Mouse (Mus musculus): ENCODE data around the gene Gps2. TPM values are rescaled to one million over a fixed set of nuclear protein-coding genes. Genes with fewer than 3 reads are reported as not detected.

Gps2 gene
- total and polyA plus RNA-seq, 3 experiments = 25.0 to 73.6 (median 29.4) TPM

DNA sequence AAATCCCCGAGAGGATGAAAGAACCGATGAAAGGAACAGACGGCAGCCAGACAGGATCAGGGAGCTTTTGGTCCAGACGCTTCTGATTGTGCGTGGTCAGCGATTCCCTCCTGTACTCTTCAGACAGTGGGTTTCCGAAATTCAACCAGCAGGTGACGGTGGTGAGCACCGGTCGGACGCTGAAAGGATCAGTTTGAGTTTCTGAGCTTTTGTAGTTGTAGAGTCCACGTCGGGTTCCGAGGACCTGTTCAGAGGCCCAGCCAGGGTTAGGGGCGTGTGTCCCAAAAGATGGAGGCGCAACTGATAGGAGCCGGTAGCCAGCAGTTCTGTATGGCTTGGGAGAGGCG is 33.2 kb upstream of the Gps2 start:
- no peaks in the 10 kb centered on the region for H3K27me3 ChIP-seq (replicated peaks)
- no peaks in the 10 kb centered on the region for H3K79me2 ChIP-seq (replicated peaks; ENCODE audit: control insufficient read depth, extremely low read depth, insufficient read depth, poor library complexity, severe bottlenecking)
- H3K4me1 ChIP-seq (ENCODE audit: control insufficient read depth in 1 of 2, insufficient read depth in 2 of 2) = peaks cover 21 to 62% of the 10 kb centered on the region in 2 experiments
- H3K9me3 ChIP-seq (replicated peaks; ENCODE audit: low read length) = peaks cover 10% of the 10 kb centered on the region
- peak overlapping the region; percentile 56 for H3K9ac ChIP-seq (ENCODE audit: insufficient read depth, low read depth)
- peak; percentile 88 for DNase-seq (ENCODE audit: extremely low read depth)
- in situ Hi-C loops (cut with MboI; ENCODE audit: low pct_ligation_motif_present, low pct_unique_long_range_greater_than_20kb, low sequenced_read_pairs) (loop anchor here (5.0 kb wide), 1 partner anchor 37 kb away; no protein-coding TSS in a partner anchor), dilution Hi-C loops (cut with MboI; ENCODE audit: extremely low pct_ligation_motif_present, extremely low pct_unique_long_range_greater_than_20kb, low sequenced_read_pairs) (no loop called here)
- peak overlapping the region; percentile 50 to 74 (median 57) for H3K4me3 ChIP-seq (replicated peaks in 1 of 3; ENCODE audit: low read depth in 2 of 3, low read length in 2 of 3, poor library complexity in 1 of 3)
- H3K4me2 ChIP-seq (ENCODE audit: insufficient read depth, low read depth, poor library complexity, severe bottlenecking) = peak overlapping the region; percentile 41
- peak; percentile 62 for TF ChIP-seq SIN3A (IDR thresholded peaks at IDR 0.05; ENCODE audit: low read length)
- no peak for TF ChIP-seq CHD1 (IDR thresholded peaks at IDR 0.05; ENCODE audit: low read depth, low read length)
- TF ChIP-seq ZMIZ1 (IDR thresholded peaks at IDR 0.05; ENCODE audit: low read depth, low read length) = no peak
- TF ChIP-seq MAFK (IDR thresholded peaks at IDR 0.05; ENCODE audit: insufficient replicate concordance, low read length) = peak; percentile 99
- TF ChIP-seq MXI1 (IDR thresholded peaks at IDR 0.05; ENCODE audit: low read depth, low read length) = no peak; the same call in 1 of the 2 replicates
- no peak for TF ChIP-seq MAZ (IDR thresholded peaks at IDR 0.05; ENCODE audit: low read depth, low read length)
- no peak; the same call in 1 of the 2 replicates for TF ChIP-seq HCFC1 (IDR thresholded peaks at IDR 0.05; ENCODE audit: low read depth, low read length)
- TF ChIP-seq BHLHE40 (IDR thresholded peaks at IDR 0.05; ENCODE audit: low read depth, low read length) = no peak
- no peak for TF ChIP-seq POLR2AphosphoS2 (IDR thresholded peaks at IDR 0.05; ENCODE audit: low read depth, low read length)
- TF ChIP-seq NELFE (IDR thresholded peaks at IDR 0.05; ENCODE audit: low read depth, low read length) = no peak
- TF ChIP-seq PAX5 (IDR thresholded peaks at IDR 0.05; ENCODE audit: low read length) = no peak
- TF ChIP-seq CHD2 (IDR thresholded peaks at IDR 0.05; ENCODE audit: low read length) = peak; percentile 41; the same call in 1 of the 2 replicates
- TF ChIP-seq POLR2A (IDR thresholded peaks at IDR 0.05; ENCODE audit: low read depth, low read length) = no peak
- peak; percentile 13; the same call in 1 of the 2 replicates for TF ChIP-seq MEF2A (IDR thresholded peaks at IDR 0.05; ENCODE audit: borderline replicate concordance, low read depth, low read length)
- no peak for TF ChIP-seq MAX (IDR thresholded peaks at IDR 0.05; ENCODE audit: low read length)
- TF ChIP-seq JUND (conservative IDR thresholded peaks at IDR 0.05; ENCODE audit: low read depth, low read length) = no peak; the same call in 1 of the 2 replicates
- TF ChIP-seq GABPA (IDR thresholded peaks at IDR 0.05; ENCODE audit: insufficient replicate concordance, low read depth, low read length) = no peak
- TF ChIP-seq JUN (IDR thresholded peaks at IDR 0.05; ENCODE audit: insufficient read depth, low read depth, low read length) = no peak
- peak; percentile 89 to 92 for TF ChIP-seq CTCF (conservative IDR thresholded peaks at IDR 0.05 in 1 of 2, IDR thresholded peaks at IDR 0.05 in 1 of 2; ENCODE audit: low read depth in 2 of 2, low read length in 2 of 2)
- TF ChIP-seq E2F4 (IDR thresholded peaks at IDR 0.05; ENCODE audit: insufficient replicate concordance, low read depth, low read length) = no peak
- TF ChIP-seq EP300 (IDR thresholded peaks at IDR 0.05; ENCODE audit: low read length) = no peak
- TF ChIP-seq TCF12 (IDR thresholded peaks at IDR 0.05; ENCODE audit: low read depth, low read length) = no peak
- no peak for TF ChIP-seq ELF1 (IDR thresholded peaks at IDR 0.05; ENCODE audit: low read depth, low read length)
- TF ChIP-seq ZKSCAN1 (IDR thresholded peaks at IDR 0.05; ENCODE audit: borderline replicate concordance, low read depth, low read length) = no peak
- no peak for TF ChIP-seq ZNF384 (IDR thresholded peaks at IDR 0.05; ENCODE audit: low read depth, low read length)
- no peak for TF ChIP-seq NRF1 (IDR thresholded peaks at IDR 0.05; ENCODE audit: low read depth, low read length)
- no peak; the same call in 1 of the 2 replicates for TF ChIP-seq UBTF (IDR thresholded peaks at IDR 0.05; ENCODE audit: low read depth, low read length)
- TF ChIP-seq KAT2A (IDR thresholded peaks at IDR 0.05; ENCODE audit: insufficient replicate concordance, low read length) = no peak
- TF ChIP-seq ZC3H11A (IDR thresholded peaks at IDR 0.05; ENCODE audit: low read depth, low read length) = no peak
- TF ChIP-seq RCOR1 (conservative IDR thresholded peaks at IDR 0.05; ENCODE audit: low read depth, low read length) = no peak
- no peak for TF ChIP-seq ETS1 (conservative IDR thresholded peaks at IDR 0.05; ENCODE audit: low read depth, low read length)
- no peak for TF ChIP-seq TBP (conservative IDR thresholded peaks at IDR 0.05; ENCODE audit: low read depth, low read length)
- peak; percentile 21; the same call in 1 of the 2 replicates for TF ChIP-seq IRF4 (IDR thresholded peaks at IDR 0.05; ENCODE audit: low read depth, low read length)
- TF ChIP-seq USF1 (IDR thresholded peaks at IDR 0.05; ENCODE audit: low read depth, low read length) = no peak; the same call in 1 of the 2 replicates
- TF ChIP-seq USF2 (conservative IDR thresholded peaks at IDR 0.05; ENCODE audit: low read depth, low read length) = no peak
- peak; percentile 64 for TF ChIP-seq RAD21 (IDR thresholded peaks at IDR 0.05; ENCODE audit: low read depth, low read length)
- peak; percentile 73 for TF ChIP-seq MYC (IDR thresholded peaks at IDR 0.05; ENCODE audit: low read depth, low read length)
- peak; percentile 93 for TF ChIP-seq SMC3 (IDR thresholded peaks at IDR 0.05; ENCODE audit: low read depth, low read length)
- H3K27ac ChIP-seq (ENCODE audit: insufficient read depth, low read depth) = peak overlapping the region; percentile 63
- peaks cover 17 to 54% of the 10 kb centered on the region in 2 experiments for H3K36me3 ChIP-seq (replicated peaks in 1 of 2; ENCODE audit: control insufficient read depth in 1 of 2, insufficient read depth in 1 of 2, low read length in 1 of 2)
